Mouse (Mus musculus) ES-E14 (cell line): ENCODE measurements at regions not wholly inside any gene's neighbourhood (a gene's known extent, or its start where the extent isn't known, plus 50 kb on each side); places are given as distances from the start of the nearest gene placed in this dataset.

Experiments used
- CHD2 ChIP-seq: IDR thresholded peaks from 2 replicates; pipeline ENCODE4 v1.6.1; 2014; ENCODE audit warnings: mild to moderate bottlenecking, low read depth, low read length, inconsistent platforms
- HCFC1 ChIP-seq: IDR thresholded peaks from 2 replicates; pipeline ENCODE4 v1.6.1; 2012; ENCODE audit warnings: low read length, inconsistent platforms, borderline replicate concordance; ENCODE audit not compliant: insufficient read depth
- MAFK ChIP-seq: IDR thresholded peaks from 2 replicates; pipeline ENCODE4 v1.6.1; 2014; ENCODE audit warnings: mild to moderate bottlenecking, low read depth, low read length, inconsistent platforms; ENCODE audit not compliant: insufficient read depth
- ZC3H11A ChIP-seq: IDR thresholded peaks from 2 replicates; pipeline ENCODE4 v1.6.1; 2012; ENCODE audit warnings: low read depth, mild to moderate bottlenecking, inconsistent platforms, low read length, borderline replicate concordance
- ZNF384 ChIP-seq: IDR thresholded peaks from 2 replicates; pipeline ENCODE4 v1.6.1; 2012; ENCODE audit warnings: low read depth, low read length, inconsistent platforms

DNA sequence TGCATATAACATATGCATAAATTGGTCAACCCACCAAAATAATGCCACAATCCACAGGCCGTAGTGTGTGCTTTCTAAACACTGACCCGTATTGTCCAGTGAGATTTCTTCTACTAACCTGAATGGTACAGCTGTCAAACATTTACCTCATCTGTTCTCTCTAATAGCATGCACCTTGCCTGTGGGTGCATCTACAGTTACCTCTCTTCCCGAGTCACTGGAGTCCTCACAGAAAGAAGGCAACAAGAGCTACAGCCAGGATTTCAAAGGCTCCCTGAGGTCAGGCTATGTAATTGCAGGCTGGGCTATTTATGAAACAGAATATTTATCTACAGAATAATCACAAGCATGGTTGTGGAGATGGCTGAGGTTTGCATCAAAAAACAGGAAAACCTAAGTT, 53.8 kb upstream of the Ak4 start:
- TF ChIP-seq HCFC1 (no peak), ZC3H11A (no peak), MAFK (no peak), CHD2 (no peak), ZNF384 (no peak)
